Mouse (Mus musculus): ENCODE measurements at regions not wholly inside any gene's neighbourhood (a gene's known extent, or its start where the extent isn't known, plus 50 kb on each side); places are given as distances from the start of the nearest gene placed in this dataset.
"Not testable (repeated sequence)": the region's sequence is repeated elsewhere in the genome, so short reads cannot be mapped to it uniquely, and the experiment has no call there.

- peak; percentile 81 for DNase-seq
Measured at GRCm38 (mm10) chr1:88752332-88752731, 50.3 kb upstream of the Arl4c start.

- DNase-seq = peak; percentile 66
Measured at GRCm38 (mm10) chr1:88756658-88757057, 54.6 kb upstream of the Arl4c start.

- DNase-seq = peak; percentile 54
Measured at GRCm38 (mm10) chr1:88757162-88757561, 55.1 kb upstream of the Arl4c start.

GRCm38 (mm10) chr1:88757746-88758145, 55.7 kb upstream of the Arl4c start:
- peak; percentile 47 for DNase-seq

GRCm38 (mm10) chr1:88760643-88761042, 58.6 kb upstream of the Arl4c start:
- no peak for DNase-seq

GRCm38 (mm10) chr1:88761121-88761520, 59.1 kb upstream of the Arl4c start:
- DNase-seq = peak; percentile 25

GRCm38 (mm10) chr1:88763725-88764364, 61.8 kb upstream of the Arl4c start:
- no peak for DNase-seq

- no peak for DNase-seq
Measured at GRCm38 (mm10) chr1:88764478-88764877, 62.5 kb upstream of the Arl4c start.

GRCm38 (mm10) chr1:88777009-88777408, 75.0 kb upstream of the Arl4c start:
- no peak for DNase-seq

- no peak for DNase-seq
Measured at GRCm38 (mm10) chr1:88780262-88780661, 78.2 kb upstream of the Arl4c start.

GRCm38 (mm10) chr1:88783083-88783482, 81.1 kb upstream of the Arl4c start:
- no peak for DNase-seq

GRCm38 (mm10) chr1:88784866-88785620, 83.0 kb upstream of the Arl4c start:
- DNase-seq = no peak

- DNase-seq = no peak
Measured at GRCm38 (mm10) chr1:88786066-88786465, 84.0 kb upstream of the Arl4c start.

GRCm38 (mm10) chr1:88790674-88791073, 88.7 kb upstream of the Arl4c start:
- no peak for DNase-seq

- no peak for DNase-seq
Measured at GRCm38 (mm10) chr1:88794926-88795325, 92.9 kb upstream of the Arl4c start.

GRCm38 (mm10) chr1:88798473-88798872, 96.5 kb upstream of the Arl4c start:
- DNase-seq = no peak

- DNase-seq = no peak
Measured at GRCm38 (mm10) chr1:88798874-88799273, 96.9 kb upstream of the Arl4c start.

GRCm38 (mm10) chr1:88799343-88799742, 97.3 kb upstream of the Arl4c start:
- no peak for DNase-seq

- DNase-seq = peak; percentile 67
Measured at GRCm38 (mm10) chr1:88799789-88800188, 97.8 kb upstream of the Arl4c start.

- DNase-seq = peak; percentile 38
Measured at GRCm38 (mm10) chr1:88800411-88800810, 98.4 kb upstream of the Arl4c start.

GRCm38 (mm10) chr1:88801151-88801550, 99.1 kb upstream of the Arl4c start:
- DNase-seq = not testable (repeated sequence)

- DNase-seq = no peak
Measured at GRCm38 (mm10) chr1:88806960-88807359, 104.9 kb upstream of the Arl4c start.

- DNase-seq = no peak
Measured at GRCm38 (mm10) chr1:88807901-88808300, 105.9 kb upstream of the Arl4c start.

GRCm38 (mm10) chr1:88808508-88808907, 106.5 kb upstream of the Arl4c start:
- peak; percentile 58 for DNase-seq

- DNase-seq = no peak
Measured at GRCm38 (mm10) chr1:88809756-88810155, 107.7 kb upstream of the Arl4c start.

Data from retina, postnatal 1 day (tissue).